Mouse (Mus musculus) splenic B cell, adult 2 months (primary cell): ENCODE data around the gene Fem1a.

ENCODE experiments used
- DNase-seq: peaks from one replicate; pipeline ENCODE4 v3.0.0-alpha.2; 2011; ENCODE audit warnings: low read depth, low spot score
- H3K27me3 ChIP-seq: 2 replicates; pipeline ENCODE4 v1.6.1; 2012; ENCODE audit warnings: mild to moderate bottlenecking, low read length, moderate library complexity, mixed read lengths; ENCODE audit not compliant: control insufficient read depth, poor library complexity, insufficient read depth, severe bottlenecking
- H3K36me3 ChIP-seq: 2 replicates; pipeline ENCODE4 v1.6.1; 2012; ENCODE audit warnings: mild to moderate bottlenecking, low read length, moderate library complexity, mixed read lengths; ENCODE audit not compliant: control insufficient read depth, poor library complexity, insufficient read depth, severe bottlenecking

The Fem1a gene

GRCm38 (mm10) chr17:56279481-56280155, 23.0 kb downstream of the Fem1a start:
- no peak for DNase-seq
- H3K27me3 ChIP-seq: no peaks in the 10 kb centered on the region

DNA sequence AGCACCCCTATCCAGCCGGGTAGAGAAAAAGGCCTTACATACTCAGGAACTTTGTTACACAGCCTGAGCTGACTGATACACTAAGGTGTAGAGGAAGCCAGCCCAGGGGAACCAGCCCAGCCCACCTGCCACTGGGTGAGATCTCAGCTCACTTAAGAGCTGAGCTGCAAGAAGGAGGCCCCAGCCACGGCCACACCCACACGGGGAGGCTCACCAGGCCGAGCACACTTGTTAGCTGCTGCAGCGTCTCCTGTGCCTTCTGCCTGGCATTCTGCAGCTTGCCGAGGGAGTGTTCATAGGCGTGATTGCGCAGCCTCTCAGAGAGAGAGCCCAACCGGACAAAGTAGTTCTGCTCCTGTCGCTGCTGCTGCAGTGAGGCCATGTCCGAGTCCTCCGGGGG, 24.6 kb downstream of the Fem1a start:
- Histone ChIP-seq H3K36me3 (peaks cover 2% of the 10 kb centered on the region; the same call in 1 of the 2 replicates), H3K27me3 (no peaks in the 10 kb centered on the region)
- no peak for DNase-seq

More at GRCm38 (mm10) chr17:56279481-56280155, 23.0 kb downstream of the Fem1a start:
- H3K36me3 ChIP-seq: no peaks in the 10 kb centered on the region

GRCm38 (mm10) chr17:56282802-56283201, 26.2 kb downstream of the Fem1a start:
- peaks cover 2% of the 10 kb centered on the region; the same call in 1 of the 2 replicates for H3K36me3 ChIP-seq
- DNase-seq: no peak
- H3K27me3 ChIP-seq: no peaks in the 10 kb centered on the region

- Histone ChIP-seq H3K27me3 (no peaks in the 10 kb centered on the region), H3K36me3 (peaks cover 2% of the 10 kb centered on the region; the same call in 1 of the 2 replicates)
- no peak for DNase-seq
Observed at GRCm38 (mm10) chr17:56283316-56283715, 26.7 kb downstream of the Fem1a start.

DNA sequence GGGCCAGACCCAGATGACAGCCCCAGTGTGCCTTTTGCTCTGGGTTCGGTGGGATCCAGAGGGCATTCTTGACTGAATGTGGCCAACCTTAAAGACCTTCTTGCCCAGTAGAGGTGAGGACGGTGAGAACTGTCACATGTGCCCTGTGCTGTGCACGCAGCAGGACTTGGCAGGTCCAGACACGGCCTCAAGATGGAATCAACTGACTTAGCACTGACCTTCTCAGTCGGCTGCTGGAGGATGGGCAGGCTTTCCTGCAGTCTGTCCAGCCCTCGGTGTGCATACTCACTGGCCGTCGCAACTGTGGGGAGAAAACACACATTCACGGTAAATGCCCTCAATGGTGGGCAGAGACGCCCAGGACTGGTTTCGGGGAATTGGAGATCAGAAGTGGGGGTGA, 29.4 kb downstream of the Fem1a start:
- H3K36me3 ChIP-seq: peaks cover 2% of the 10 kb centered on the region; the same call in 1 of the 2 replicates
- no peak for DNase-seq
- H3K27me3 ChIP-seq: no peaks in the 10 kb centered on the region

GRCm38 (mm10) chr17:56287830-56288229, 31.2 kb downstream of the Fem1a start:
- no peaks in the 10 kb centered on the region for H3K27me3 ChIP-seq
- no peak for DNase-seq
- H3K36me3 ChIP-seq: peaks cover 2% of the 10 kb centered on the region; the same call in 1 of the 2 replicates

DNA sequence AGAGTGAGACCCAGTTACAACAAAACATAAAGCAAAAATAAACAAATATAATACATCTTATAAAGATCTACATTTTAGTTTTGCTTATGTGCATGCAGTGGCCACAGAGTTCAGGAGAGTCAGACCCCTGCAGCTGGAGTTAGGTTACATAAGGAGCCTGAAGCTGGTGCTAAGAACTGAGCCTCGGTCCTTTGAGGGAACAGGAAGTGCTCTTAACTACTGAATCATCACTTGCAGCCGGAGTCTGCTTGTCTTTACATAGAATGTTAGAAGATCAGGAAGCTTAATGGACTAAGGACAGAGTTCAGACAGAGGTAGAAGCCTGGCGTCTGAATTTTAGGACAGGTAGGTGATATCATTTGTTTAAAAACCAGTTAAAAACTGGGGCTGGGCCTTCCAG, 32.3 kb downstream of the Fem1a start:
- Histone ChIP-seq H3K27me3 (no peaks in the 10 kb centered on the region), H3K36me3 (peaks cover 2% of the 10 kb centered on the region; the same call in 1 of the 2 replicates)
- no peak for DNase-seq

- Histone ChIP-seq H3K36me3 (peaks cover 2% of the 10 kb centered on the region; the same call in 1 of the 2 replicates), H3K27me3 (no peaks in the 10 kb centered on the region)
- DNase-seq: peak; percentile 51
Observed at GRCm38 (mm10) chr17:56289371-56290331, 33.0 kb downstream of the Fem1a start.

DNA sequence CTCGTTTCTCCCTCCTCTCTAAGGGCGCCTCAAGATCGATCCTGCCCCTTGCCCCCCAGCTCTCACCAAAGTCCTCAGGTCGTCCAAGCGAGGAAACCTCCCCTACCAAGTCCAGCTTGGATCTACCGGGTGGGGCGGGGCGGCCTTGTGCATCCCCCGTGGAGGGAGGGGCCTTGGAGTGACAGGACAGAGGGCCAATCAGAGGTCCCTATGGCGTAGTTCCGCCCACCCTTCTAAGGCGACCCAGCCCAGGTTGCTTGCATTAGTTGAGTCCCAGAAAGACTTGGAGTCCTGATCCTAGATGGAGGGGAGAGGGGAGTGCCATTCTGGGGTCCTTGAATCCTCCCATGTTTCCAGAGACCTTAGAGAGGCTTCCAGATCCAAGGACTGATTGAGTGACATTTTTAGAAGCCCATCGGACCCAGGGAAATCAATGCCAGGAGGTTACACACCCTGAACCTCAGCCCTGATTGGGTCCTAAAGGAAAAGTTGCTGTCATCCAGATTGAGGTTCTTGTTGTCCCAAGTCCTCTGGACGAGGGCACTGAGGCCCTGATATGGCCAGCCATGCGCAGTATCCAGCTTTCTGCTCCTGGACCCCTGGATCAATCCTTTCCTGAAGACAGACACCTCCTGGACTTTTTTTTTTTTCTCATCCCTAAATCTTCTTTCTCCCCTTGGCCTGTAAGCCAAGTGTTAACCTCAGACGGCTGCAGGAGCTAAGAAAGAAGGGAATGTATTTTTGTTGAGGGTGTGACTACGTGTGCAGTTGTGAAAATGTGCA, 34.0 kb downstream of the Fem1a start:
- DNase-seq: peak; percentile 90
- H3K27me3 ChIP-seq: no peaks in the 10 kb centered on the region

DNA sequence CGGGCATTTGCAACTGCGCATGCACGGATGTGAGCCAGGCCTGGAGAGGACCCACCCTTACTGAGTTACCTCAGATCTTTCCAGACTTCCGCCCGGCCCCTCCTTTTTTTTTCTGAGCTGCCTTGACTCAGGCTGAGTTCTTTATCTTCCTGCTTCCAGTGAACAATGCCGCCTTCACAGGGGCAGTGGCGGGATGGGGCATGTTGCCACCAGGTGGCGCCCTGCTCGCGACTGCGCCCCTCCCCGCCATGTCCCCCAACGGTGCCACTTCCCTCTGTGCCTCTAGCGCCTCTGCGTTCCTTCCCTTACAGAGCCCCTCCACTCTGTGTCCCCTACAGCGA, 34.5 kb downstream of the Fem1a start:
- no peaks in the 10 kb centered on the region for H3K27me3 ChIP-seq
- DNase-seq: peak; percentile 89
- H3K36me3 ChIP-seq: no peaks in the 10 kb centered on the region

More for the DNA sequence above, 34.0 kb downstream of the Fem1a start:
- H3K36me3 ChIP-seq: peaks cover 1% of the 10 kb centered on the region; the same call in 1 of the 2 replicates

GRCm38 (mm10) chr17:56291826-56292475, 35.3 kb downstream of the Fem1a start:
- DNase-seq: no peak
- Histone ChIP-seq H3K27me3 (no peaks in the 10 kb centered on the region), H3K36me3 (no peaks in the 10 kb centered on the region)

- Histone ChIP-seq H3K27me3 (no peaks in the 10 kb centered on the region), H3K36me3 (no peaks in the 10 kb centered on the region)
- no peak for DNase-seq
Observed at GRCm38 (mm10) chr17:56292531-56293222, 36.1 kb downstream of the Fem1a start, which contains the start of gene Plin3. Gene Plin3, minus strand, starts transcription at chr17:56292873.

DNA sequence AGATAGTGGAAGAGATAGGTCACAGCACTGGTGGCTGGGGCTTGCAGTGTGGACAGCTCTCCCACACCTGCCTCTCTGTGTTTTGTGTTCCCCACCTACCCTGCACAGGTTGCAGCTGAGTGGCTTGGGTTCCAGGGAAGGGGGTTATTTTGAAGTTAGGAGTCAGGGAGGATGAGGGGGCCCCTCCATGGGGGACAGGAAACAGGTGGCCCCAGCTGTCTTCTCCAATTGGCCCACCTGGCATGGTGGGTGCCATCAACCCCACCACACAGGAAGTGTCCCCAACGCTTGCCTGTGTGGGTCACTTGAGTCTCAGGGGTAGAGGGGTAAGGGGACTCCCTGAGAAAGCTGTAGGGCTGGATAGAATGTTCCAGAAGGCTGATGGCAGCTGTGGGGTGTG, 36.7 kb downstream of the Fem1a start:
- Histone ChIP-seq H3K27me3 (no peaks in the 10 kb centered on the region), H3K36me3 (no peaks in the 10 kb centered on the region)
- DNase-seq: no peak
